Mouse (Mus musculus): ENCODE results near the gene Nat8.
"Not testable (repeated sequence)": the region's sequence is repeated elsewhere in the genome, so short reads cannot be mapped to it uniquely, and the experiment has no call there.

Gene Nat8

GRCm38 (mm10) chr6:85831796-85832321, at the start of gene Nat8:
Gene Nat8 (minus strand): TSS chr6:85832082.
- no peak for DNase-seq (ENCODE audit: low spot score in 2 of 2)

GRCm38 (mm10) chr6:85869006-85869405, 37.1 kb upstream of the Nat8 start, which contains the start of gene Nat8f2:
Gene Nat8f2 (minus strand): TSS chr6:85869158.
- not testable (repeated sequence) for DNase-seq (ENCODE audit: low spot score in 2 of 2)

- no peak for DNase-seq (ENCODE audit: low spot score in 2 of 2)
Measured at GRCm38 (mm10) chr6:85867726-85868690, 36.1 kb upstream of the Nat8 start.

- DNase-seq (ENCODE audit: low spot score in 2 of 2) = not testable (repeated sequence)
Measured at GRCm38 (mm10) chr6:85866995-85867394, 35.1 kb upstream of the Nat8 start.

GRCm38 (mm10) chr6:85866166-85866565, 34.3 kb upstream of the Nat8 start:
- peak; percentile 13 to 32 for DNase-seq (ENCODE audit: low spot score in 2 of 2)

- peak; percentile 15 to 20 for DNase-seq (ENCODE audit: low spot score in 2 of 2)
Measured at GRCm38 (mm10) chr6:85864900-85865639, 33.2 kb upstream of the Nat8 start.

- no peak for DNase-seq (ENCODE audit: low spot score in 2 of 2)
Measured at GRCm38 (mm10) chr6:85863840-85864239, 32.0 kb upstream of the Nat8 start.

- DNase-seq (ENCODE audit: low spot score in 2 of 2) = no peak
Measured at GRCm38 (mm10) chr6:85863136-85863535, 31.3 kb upstream of the Nat8 start.

GRCm38 (mm10) chr6:85862565-85862964, 30.7 kb upstream of the Nat8 start:
- peak in 1 of 2 experiments; percentile 24 for DNase-seq (ENCODE audit: low spot score in 2 of 2)

- no peak for DNase-seq (ENCODE audit: low spot score in 2 of 2)
Measured at GRCm38 (mm10) chr6:85861247-85861646, 29.4 kb upstream of the Nat8 start.

GRCm38 (mm10) chr6:85856194-85856678, 24.4 kb upstream of the Nat8 start:
- peak; percentile 65 to 80 for DNase-seq (ENCODE audit: low spot score in 2 of 2)

- DNase-seq (ENCODE audit: low spot score in 2 of 2) = no peak
Measured at GRCm38 (mm10) chr6:85853481-85853880, 21.6 kb upstream of the Nat8 start.

- DNase-seq (ENCODE audit: low spot score in 2 of 2) = no peak
Measured at GRCm38 (mm10) chr6:85851062-85851773, 19.3 kb upstream of the Nat8 start.

GRCm38 (mm10) chr6:85849240-85849639, 17.4 kb upstream of the Nat8 start:
- no peak for DNase-seq (ENCODE audit: low spot score in 2 of 2)

GRCm38 (mm10) chr6:85848140-85848539, 16.3 kb upstream of the Nat8 start:
- no peak for DNase-seq (ENCODE audit: low spot score in 2 of 2)

- no peak for DNase-seq (ENCODE audit: low spot score in 2 of 2)
Measured at GRCm38 (mm10) chr6:85846921-85847320, 15.0 kb upstream of the Nat8 start.

GRCm38 (mm10) chr6:85843677-85844458, 12.0 kb upstream of the Nat8 start:
- DNase-seq (ENCODE audit: low spot score in 2 of 2) = not testable (repeated sequence)

- no peak for DNase-seq (ENCODE audit: low spot score in 2 of 2)
Measured at GRCm38 (mm10) chr6:85839982-85840381, 8.1 kb upstream of the Nat8 start.

- no peak for DNase-seq (ENCODE audit: low spot score in 2 of 2)
Measured at GRCm38 (mm10) chr6:85838674-85839073, 6.8 kb upstream of the Nat8 start.

GRCm38 (mm10) chr6:85837307-85837706, 5.4 kb upstream of the Nat8 start:
- peak in 1 of 2 experiments; percentile 14 for DNase-seq (ENCODE audit: low spot score in 2 of 2)

- DNase-seq (ENCODE audit: low spot score in 2 of 2) = peak in 1 of 2 experiments; percentile 27
Measured at GRCm38 (mm10) chr6:85836827-85837226, 4.9 kb upstream of the Nat8 start.
